Mouse (Mus musculus) thymus, adult 2 months (tissue): Measurements from ENCODE around the gene Odc1.
A peak's percentile ranks its signal among the peaks of the same experiment; 100 is the strongest.

ENCODE experiments used
- CTCF ChIP-seq: fragments of 200-500 bp; IDR thresholded peaks from 2 replicates; pipeline ENCODE4 v1.5.1; 2012; ENCODE audit warnings: mild to moderate bottlenecking, control low read depth, low read length, moderate library complexity, borderline replicate concordance; ENCODE audit not compliant: control insufficient read depth, poor library complexity, insufficient read depth; ENCODE audit errors: extremely low read depth
- POLR2A ChIP-seq: fragments of 200-500 bp; IDR thresholded peaks from 2 replicates; pipeline ENCODE4 v1.6.1; 2012; ENCODE audit warnings: mild to moderate bottlenecking, low read length, control low read depth, moderate library complexity; ENCODE audit not compliant: control insufficient read depth, poor library complexity, insufficient read depth; ENCODE audit errors: extremely low read depth

- TF ChIP-seq POLR2A (no peak), CTCF (peak; percentile 94)
These were observed 9.8 kb downstream of the Odc1 start for GRCm38 (mm10) chr12:17554200-17554951.
